Mouse (Mus musculus) left cerebral cortex, adult 2 months (tissue): ENCODE results near the gene Gabrg2. TPM values are rescaled to one million over a fixed set of nuclear protein-coding genes. Genes with fewer than 3 reads are reported as not detected.

Experiments used
- DNase-seq, 2 experiments: peaks; one replicate each; pipeline ENCODE4 v3.0.0; 2021 to 2022; ENCODE audit warnings: low spot score in 2 of 2, mixed read lengths in 1 of 2; ENCODE audit errors: extremely low spot score in 1 of 2
- H3K27ac ChIP-seq: fragments of 200-600 bp; 2 replicates; pipeline ENCODE4 v1.8.1; 2022
- H3K4me3 ChIP-seq: fragments of 200-600 bp; 2 replicates; pipeline ENCODE4 v1.8.1; 2022
- CTCF ChIP-seq: fragments of 200-600 bp; IDR thresholded peaks from 2 replicates; pipeline ENCODE4 v1.8.1; 2022; ENCODE audit warnings: antibody characterized with exemption, mild to moderate bottlenecking, moderate library complexity
- intact Hi-C: fragments of 180-260 bp; cut with DNase I; formaldehyde crosslinking; loops from one replicate; pipeline ENCODE4 v1.15.1; 2025
- total RNA-seq, 2 experiments: library from RNA; stranded (reverse); gene quantifications; 2 replicates each; pipeline ENCODE4 v1.2.3; 2021

Gene Gabrg2
- total RNA-seq, 2 experiments from 2014 or later, result 190 to 205 TPM

DNA sequence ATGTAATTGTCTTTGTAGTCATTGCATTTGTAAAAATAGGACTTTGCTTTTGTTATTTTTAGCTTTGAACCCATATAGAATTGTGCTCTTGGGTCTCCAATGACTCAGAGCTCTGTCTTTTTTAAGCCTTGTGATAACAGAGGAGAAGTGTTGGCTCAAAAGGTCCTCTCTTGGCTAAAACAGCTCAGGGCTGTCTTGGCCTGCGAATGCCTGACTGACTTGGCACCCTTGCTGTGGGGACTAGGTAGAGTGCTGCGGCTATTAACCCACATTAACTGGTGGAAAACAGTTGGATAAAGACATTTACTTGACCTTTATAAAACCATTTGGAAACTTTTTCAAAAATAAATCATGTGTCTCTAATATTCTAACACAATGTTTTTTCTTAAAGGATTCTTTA, 97.0 kb downstream of the Gabrg2 start:
- Histone ChIP-seq H3K27ac (no peak overlapping the region), H3K4me3 (no peak overlapping the region)
- no peak for DNase-seq
- no peak for TF ChIP-seq CTCF
- intact Hi-C loops, result no loop called here

Other genes starting within 250 kb of the Gabrg2 start
- 100 to 1,000 TPM; 623 to 651 TPM for gene Gabra1, start 182.1 kb upstream of the Gabrg2 start, total RNA-seq